Mouse (Mus musculus): ENCODE results near the gene Kif5c. TPM values are rescaled to one million over a fixed set of nuclear protein-coding genes. Genes with fewer than 3 reads are reported as not detected.

Gene Kif5c
- polyA plus RNA-seq, 1 experiment, result 8.6 TPM

DNA sequence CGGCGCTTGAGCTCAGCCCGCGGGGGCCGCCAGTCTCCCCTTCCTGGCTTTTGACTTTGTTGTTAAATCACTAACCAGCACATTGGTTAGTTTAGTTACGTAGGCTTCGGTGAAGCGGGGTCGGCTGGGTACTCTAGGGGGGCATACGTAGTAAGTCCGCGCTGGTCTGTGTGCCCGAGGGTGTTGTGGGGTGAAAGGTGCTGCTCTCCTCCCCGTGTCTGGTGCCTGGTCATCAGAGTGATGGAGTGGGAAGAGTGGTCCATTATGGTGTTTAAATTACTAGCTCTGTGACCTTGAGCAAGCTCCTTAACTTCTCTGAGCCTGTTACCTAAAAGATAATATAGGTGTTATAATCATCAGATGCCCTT is 168.9 kb downstream of the Kif5c start:
- Histone ChIP-seq H3K4me1 (ENCODE audit: control insufficient read depth, insufficient read depth, low read length) (no peaks in the 10 kb centered on the region), H3K4me3 (ENCODE audit: insufficient read depth, low read length) (peak overlapping the region; percentile 39), H3K27ac (ENCODE audit: insufficient read depth, low read length) (no peak overlapping the region)
- TF ChIP-seq POLR2A (IDR thresholded peaks at IDR 0.05; ENCODE audit: low read depth, low read length) (no peak), CTCF (IDR thresholded peaks at IDR 0.05; ENCODE audit: borderline replicate concordance, insufficient read depth, low read length) (no peak)

- H3K4me3 ChIP-seq (ENCODE audit: insufficient read depth, low read length), result no peak overlapping the region
- TF ChIP-seq CTCF (IDR thresholded peaks at IDR 0.05; ENCODE audit: borderline replicate concordance, insufficient read depth, low read length), result no peak
- TF ChIP-seq POLR2A (IDR thresholded peaks at IDR 0.05; ENCODE audit: low read depth, low read length), result no peak
- H3K27ac ChIP-seq (ENCODE audit: insufficient read depth, low read length), result no peak overlapping the region
- no peaks in the 10 kb centered on the region for H3K4me1 ChIP-seq (ENCODE audit: control insufficient read depth, insufficient read depth, low read length)
These were observed 169.5 kb downstream of the Kif5c start for GRCm38 (mm10) chr2:49788643-49789042.

- Histone ChIP-seq H3K4me3 (ENCODE audit: insufficient read depth, low read length) (no peak overlapping the region), H3K27ac (ENCODE audit: insufficient read depth, low read length) (no peak overlapping the region), H3K4me1 (ENCODE audit: control insufficient read depth, insufficient read depth, low read length) (no peaks in the 10 kb centered on the region)
- no peak for TF ChIP-seq CTCF (IDR thresholded peaks at IDR 0.05; ENCODE audit: borderline replicate concordance, insufficient read depth, low read length)
- TF ChIP-seq POLR2A (IDR thresholded peaks at IDR 0.05; ENCODE audit: low read depth, low read length), result no peak
These were observed 170.0 kb downstream of the Kif5c start for GRCm38 (mm10) chr2:49789078-49789477.

GRCm38 (mm10) chr2:49789504-49789903 is 170.4 kb downstream of the Kif5c start:
- Histone ChIP-seq H3K4me1 (ENCODE audit: control insufficient read depth, insufficient read depth, low read length) (no peaks in the 10 kb centered on the region), H3K4me3 (ENCODE audit: insufficient read depth, low read length) (no peak overlapping the region), H3K27ac (ENCODE audit: insufficient read depth, low read length) (no peak overlapping the region)
- TF ChIP-seq POLR2A (IDR thresholded peaks at IDR 0.05; ENCODE audit: low read depth, low read length) (no peak), CTCF (IDR thresholded peaks at IDR 0.05; ENCODE audit: borderline replicate concordance, insufficient read depth, low read length) (no peak)

DNA sequence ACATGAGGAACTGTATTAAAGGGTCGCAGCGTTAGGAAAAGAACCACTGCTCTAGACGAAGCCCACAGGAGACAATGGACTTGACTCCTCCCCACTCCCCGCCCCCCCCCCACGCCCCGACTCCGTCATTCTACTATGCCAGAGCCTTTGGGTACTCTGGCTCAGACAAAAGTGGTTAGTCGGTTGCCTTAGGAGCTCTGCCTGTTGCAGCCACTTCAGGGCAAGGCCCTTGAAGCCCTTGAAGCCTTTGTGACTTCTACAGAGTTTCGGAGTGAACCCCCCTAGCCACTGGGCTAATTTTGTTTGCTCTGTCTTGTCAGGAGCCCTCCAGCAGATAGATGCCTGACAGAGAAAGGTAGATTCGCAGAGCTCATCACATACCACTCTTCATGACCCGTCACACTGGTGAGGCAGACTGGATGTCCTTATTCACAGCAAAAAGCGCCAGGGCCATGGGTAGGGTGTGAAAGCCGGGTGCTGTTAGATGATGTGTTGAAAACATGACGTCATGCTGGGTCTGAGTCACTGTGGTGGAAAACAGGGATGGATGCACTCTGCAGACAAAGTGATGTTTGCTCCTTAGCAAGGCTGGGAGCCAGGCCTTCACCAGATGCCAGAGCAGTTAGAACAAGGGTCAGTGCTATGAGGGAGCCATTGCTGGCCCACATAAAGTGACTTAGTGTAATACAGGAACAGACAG is 178.5 kb downstream of the Kif5c start:
- H3K4me1 ChIP-seq (ENCODE audit: control insufficient read depth, insufficient read depth, low read length), result no peaks in the 10 kb centered on the region
- H3K27ac ChIP-seq (ENCODE audit: insufficient read depth, low read length), result no peak overlapping the region
- TF ChIP-seq POLR2A (IDR thresholded peaks at IDR 0.05; ENCODE audit: low read depth, low read length), result no peak
- no peak for TF ChIP-seq CTCF (IDR thresholded peaks at IDR 0.05; ENCODE audit: borderline replicate concordance, insufficient read depth, low read length)
- H3K4me3 ChIP-seq (ENCODE audit: insufficient read depth, low read length), result no peak overlapping the region

DNA sequence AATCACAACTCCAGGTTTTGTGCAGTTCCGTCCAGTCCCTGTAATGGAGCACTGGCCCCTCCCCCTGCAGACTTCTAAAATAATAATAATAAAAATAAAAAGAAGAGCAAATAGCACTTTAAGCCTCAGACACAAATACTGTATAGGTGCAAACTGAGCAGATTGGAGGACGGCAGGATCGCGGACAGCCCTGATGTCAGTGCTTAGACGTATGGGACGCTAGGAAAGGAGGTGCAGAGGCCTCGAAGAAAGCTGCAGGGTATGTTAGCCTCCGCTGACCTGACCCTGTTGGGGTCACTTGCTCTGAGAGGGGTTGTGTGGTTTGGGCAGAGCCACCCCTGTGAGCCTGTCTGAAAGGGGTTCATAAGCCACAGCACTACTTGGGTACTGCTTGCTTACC is 185.3 kb downstream of the Kif5c start:
- no peak for TF ChIP-seq POLR2A (IDR thresholded peaks at IDR 0.05; ENCODE audit: low read depth, low read length)
- TF ChIP-seq CTCF (IDR thresholded peaks at IDR 0.05; ENCODE audit: borderline replicate concordance, insufficient read depth, low read length), result no peak
- no peaks in the 10 kb centered on the region; the same call in 1 of the 2 replicates for H3K4me1 ChIP-seq (ENCODE audit: control insufficient read depth, insufficient read depth, low read length)
- H3K4me3 ChIP-seq (ENCODE audit: insufficient read depth, low read length), result no peak overlapping the region

GRCm38 (mm10) chr2:49805736-49806371 is 186.8 kb downstream of the Kif5c start:
- no peak overlapping the region for H3K27ac ChIP-seq (ENCODE audit: insufficient read depth, low read length)
- TF ChIP-seq CTCF (IDR thresholded peaks at IDR 0.05; ENCODE audit: borderline replicate concordance, insufficient read depth, low read length) (no peak), POLR2A (IDR thresholded peaks at IDR 0.05; ENCODE audit: low read depth, low read length) (no peak)
- no peak overlapping the region for H3K4me3 ChIP-seq (ENCODE audit: insufficient read depth, low read length)
- H3K4me1 ChIP-seq (ENCODE audit: control insufficient read depth, insufficient read depth, low read length), result no peaks in the 10 kb centered on the region; the same call in 1 of the 2 replicates

More for the DNA sequence above, 185.3 kb downstream of the Kif5c start:
- H3K27ac ChIP-seq (ENCODE audit: insufficient read depth, low read length), result no peak overlapping the region

DNA sequence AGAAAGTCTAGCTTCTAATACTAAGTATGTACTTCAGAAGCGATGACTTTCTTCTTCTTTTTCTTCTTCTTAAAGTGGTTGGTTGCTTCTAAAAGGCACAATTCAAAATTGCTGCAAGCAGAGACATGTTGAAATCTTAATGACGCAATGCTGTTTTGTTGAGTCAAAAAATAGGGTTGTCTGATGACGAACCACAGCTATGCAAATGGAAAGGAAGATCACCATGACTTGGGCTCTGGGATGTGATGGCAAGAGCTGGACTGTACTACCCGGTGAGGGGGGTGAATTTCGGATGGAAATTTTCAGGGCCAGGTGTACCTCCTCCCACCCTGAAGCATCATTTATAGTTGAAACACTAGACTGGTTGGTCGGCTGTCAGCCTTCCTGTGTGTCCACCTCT is 190.4 kb downstream of the Kif5c start:
- TF ChIP-seq POLR2A (IDR thresholded peaks at IDR 0.05; ENCODE audit: low read depth, low read length), result no peak
- no peak for TF ChIP-seq CTCF (IDR thresholded peaks at IDR 0.05; ENCODE audit: borderline replicate concordance, insufficient read depth, low read length)
- Histone ChIP-seq H3K4me3 (ENCODE audit: insufficient read depth, low read length) (no peak overlapping the region), H3K27ac (ENCODE audit: insufficient read depth, low read length) (no peak overlapping the region), H3K4me1 (ENCODE audit: control insufficient read depth, insufficient read depth, low read length) (peaks cover 2% of the 10 kb centered on the region; the same call in 1 of the 2 replicates)

DNA sequence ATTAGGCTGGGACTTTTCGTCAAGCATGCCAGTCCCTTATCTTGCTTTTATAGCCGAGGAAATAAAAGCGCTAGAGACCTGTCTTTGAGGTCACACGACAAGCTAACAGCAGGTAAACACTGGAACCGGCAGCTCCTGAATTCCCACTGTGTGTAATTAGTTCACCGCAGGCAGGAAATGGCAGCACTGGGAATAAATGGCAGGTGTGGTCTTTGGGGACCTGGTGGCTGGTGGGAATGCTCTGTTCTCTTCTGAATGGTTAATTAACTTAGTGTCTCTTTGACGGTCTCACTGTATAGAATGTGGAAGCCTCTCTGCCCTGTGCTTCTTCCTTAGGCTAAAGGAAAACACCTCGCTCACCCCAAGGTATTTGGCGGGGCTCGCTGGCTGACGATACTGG is 192.3 kb downstream of the Kif5c start:
- Histone ChIP-seq H3K27ac (ENCODE audit: insufficient read depth, low read length) (no peak overlapping the region), H3K4me3 (ENCODE audit: insufficient read depth, low read length) (no peak overlapping the region), H3K4me1 (ENCODE audit: control insufficient read depth, insufficient read depth, low read length) (peaks cover 2% of the 10 kb centered on the region; the same call in 1 of the 2 replicates)
- no peak for TF ChIP-seq CTCF (IDR thresholded peaks at IDR 0.05; ENCODE audit: borderline replicate concordance, insufficient read depth, low read length)
- no peak for TF ChIP-seq POLR2A (IDR thresholded peaks at IDR 0.05; ENCODE audit: low read depth, low read length)

- no peak overlapping the region for H3K27ac ChIP-seq (ENCODE audit: insufficient read depth, low read length)
- no peak overlapping the region for H3K4me3 ChIP-seq (ENCODE audit: insufficient read depth, low read length)
- peaks cover 2% of the 10 kb centered on the region; the same call in 1 of the 2 replicates for H3K4me1 ChIP-seq (ENCODE audit: control insufficient read depth, insufficient read depth, low read length)
- no peak for TF ChIP-seq POLR2A (IDR thresholded peaks at IDR 0.05; ENCODE audit: low read depth, low read length)
- TF ChIP-seq CTCF (IDR thresholded peaks at IDR 0.05; ENCODE audit: borderline replicate concordance, insufficient read depth, low read length), result no peak
These were observed 192.8 kb downstream of the Kif5c start for GRCm38 (mm10) chr2:49811871-49812363.
